Mouse (Mus musculus) layer of hippocampus, adult 8-10 months (tissue): ENCODE data around the gene Apol9a. TPM values are rescaled to one million over a fixed set of nuclear protein-coding genes. Genes with fewer than 3 reads are reported as not detected.
"Not testable (repeated sequence)": the region's sequence is repeated elsewhere in the genome, so short reads cannot be mapped to it uniquely, and the experiment has no call there.

Source experiments
- DNase-seq, 2 experiments: peaks; one replicate each; pipeline ENCODE4 v3.0.0; 2022; ENCODE audit warnings: low spot score in 2 of 2
- total RNA-seq, 4 experiments: library from RNA; stranded (reverse); gene quantifications; 2 replicates each; pipeline ENCODE4 v1.2.4; 2022

The Apol9a gene
- under 1 TPM in 1 of 4 experiments, not detected in 3; 0.32 TPM for total RNA-seq

DNA sequence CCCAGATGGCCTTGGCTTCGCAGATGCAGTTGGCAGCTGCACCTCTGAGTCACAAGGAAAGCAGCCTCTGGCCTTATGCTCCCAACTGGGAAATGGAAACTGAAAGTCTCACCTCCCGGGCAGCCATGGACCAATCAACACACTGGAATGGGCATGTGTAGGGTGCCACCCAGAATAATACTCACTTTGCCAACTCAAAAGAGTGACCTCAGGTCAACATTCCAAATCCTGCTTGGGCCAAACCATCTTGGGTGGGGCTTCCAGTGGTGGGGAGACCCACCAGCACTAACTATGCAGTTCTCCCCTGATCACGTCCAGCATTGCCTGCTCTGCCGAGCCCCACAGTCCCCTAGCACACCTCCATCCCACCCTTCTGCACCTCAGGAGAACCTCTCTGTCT is at the start of gene Apol9a:
Gene Apol9a (minus strand): TSS at position 101 of the 400 bp plus-strand sequence.
- not testable (repeated sequence) for DNase-seq

DNA sequence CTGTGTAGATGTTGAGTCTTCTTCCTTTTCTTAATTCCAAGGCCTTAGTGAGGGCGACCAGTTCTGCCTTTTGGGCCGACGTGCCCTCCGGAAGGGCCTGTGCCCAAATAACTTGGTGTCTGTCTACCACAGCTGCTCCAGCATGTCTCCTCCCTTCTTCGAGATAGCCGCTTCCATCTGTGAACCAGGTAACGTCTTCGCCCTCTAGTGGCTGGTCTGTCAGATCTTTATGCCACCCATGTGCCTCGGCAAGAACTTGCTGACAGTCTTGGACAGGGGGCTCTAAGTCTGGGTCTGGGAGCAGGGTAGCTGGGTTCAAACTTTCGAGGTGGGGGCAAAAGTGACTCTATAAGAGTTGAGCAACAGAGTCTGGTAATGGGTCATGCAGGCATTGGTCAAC is 39.0 kb upstream of the Apol9a start:
- DNase-seq = not testable (repeated sequence)

DNA sequence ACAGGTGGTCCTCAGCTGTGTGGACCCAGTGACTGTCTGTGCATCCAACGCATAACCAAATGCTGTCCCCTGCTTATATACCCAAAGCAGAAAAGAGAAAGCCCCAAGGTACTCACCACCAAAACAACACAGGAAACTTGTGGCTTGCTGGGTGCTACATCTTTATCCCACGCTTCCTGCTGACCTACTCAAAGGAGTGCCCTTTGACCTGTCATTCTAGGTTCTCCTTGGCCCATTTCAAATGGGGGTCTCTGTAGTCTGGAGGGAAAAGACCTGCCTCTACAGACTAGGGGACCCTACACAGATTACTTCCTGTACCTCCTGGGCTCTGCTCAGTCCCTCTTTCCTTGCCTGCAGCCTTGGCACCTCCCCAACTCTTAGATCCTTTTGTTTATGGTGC is 36.5 kb upstream of the Apol9a start, which contains the start of gene Apol7b:
Gene Apol7b (minus strand): TSS at position 101 of the 400 bp plus-strand sequence.
- DNase-seq = not testable (repeated sequence)

DNA sequence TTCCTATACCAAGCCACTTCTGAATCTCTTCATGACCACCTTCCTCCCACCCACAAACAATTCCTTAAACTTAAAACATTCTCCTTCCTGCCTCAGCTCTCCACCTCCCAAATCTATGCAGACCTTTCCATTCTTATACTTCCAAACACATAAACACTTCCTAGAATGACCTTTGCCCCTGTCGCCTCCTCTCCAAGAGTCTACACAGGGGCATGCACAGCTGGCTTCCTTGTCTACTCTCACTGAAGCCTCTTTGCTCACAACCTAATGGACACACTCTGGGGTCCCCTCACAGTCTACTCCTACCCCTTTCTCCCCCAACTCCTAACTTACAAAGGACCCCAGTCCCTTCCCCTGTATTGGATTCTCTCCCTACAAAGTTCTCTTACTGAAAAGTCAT is 34.7 kb upstream of the Apol9a start:
- not testable (repeated sequence) for DNase-seq

DNA sequence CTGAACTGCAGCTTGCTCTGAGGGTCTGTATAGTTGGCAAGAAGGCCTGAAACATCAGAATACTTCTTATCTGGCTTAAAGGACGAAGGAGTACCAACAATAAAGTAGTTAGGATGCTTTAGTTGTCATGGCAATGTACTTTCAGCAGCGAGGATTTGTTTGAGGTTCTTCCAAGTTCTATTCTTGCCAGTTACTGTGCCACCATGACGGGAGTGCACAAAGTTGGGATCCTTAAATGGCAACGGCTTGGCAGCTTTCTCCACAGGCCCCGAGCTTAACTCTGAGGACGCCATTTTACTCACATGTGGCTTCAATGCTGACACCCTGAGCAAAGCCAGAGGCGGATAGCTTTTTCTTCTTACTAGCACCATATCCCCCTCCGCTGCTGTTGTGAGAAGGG is 33.8 kb upstream of the Apol9a start:
- DNase-seq = peak; percentile 15 to 20

DNA sequence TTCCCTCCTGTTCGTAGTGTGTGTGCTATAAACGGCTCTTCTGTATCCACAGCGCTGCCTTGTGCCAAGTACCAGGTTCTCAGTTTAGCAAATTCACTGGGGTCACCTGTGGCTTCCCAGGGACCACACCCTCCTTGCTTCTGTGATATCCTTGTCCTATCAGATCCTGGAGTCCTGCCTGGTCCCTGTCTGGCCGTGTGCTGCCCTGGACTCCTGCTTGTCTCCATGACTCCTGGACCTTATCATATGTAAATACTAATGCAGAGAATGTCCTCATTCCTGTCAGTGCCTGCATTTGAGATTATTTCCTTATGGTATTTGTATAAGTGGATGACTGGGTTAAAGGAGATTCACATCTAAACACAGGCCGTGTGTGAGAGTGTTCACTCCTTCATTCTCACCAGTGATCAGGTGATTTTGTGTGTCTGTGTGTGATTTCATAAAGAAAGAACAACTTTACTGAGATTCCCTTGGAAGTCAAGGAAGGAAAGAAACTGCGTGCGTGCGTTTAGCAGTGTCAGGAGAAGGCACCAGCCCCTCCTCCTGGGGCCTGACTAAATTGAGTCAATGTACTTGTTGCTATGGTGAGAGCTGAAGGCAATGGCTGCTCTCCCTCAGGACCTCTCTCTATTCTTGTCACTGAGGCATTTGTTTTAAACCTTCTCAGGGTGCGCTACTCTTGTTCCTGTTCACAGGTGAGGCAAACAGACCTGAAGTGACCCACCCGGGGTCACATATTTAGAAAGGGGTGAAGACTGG is 17.9 kb upstream of the Apol9a start:
- DNase-seq = not testable (repeated sequence)

DNA sequence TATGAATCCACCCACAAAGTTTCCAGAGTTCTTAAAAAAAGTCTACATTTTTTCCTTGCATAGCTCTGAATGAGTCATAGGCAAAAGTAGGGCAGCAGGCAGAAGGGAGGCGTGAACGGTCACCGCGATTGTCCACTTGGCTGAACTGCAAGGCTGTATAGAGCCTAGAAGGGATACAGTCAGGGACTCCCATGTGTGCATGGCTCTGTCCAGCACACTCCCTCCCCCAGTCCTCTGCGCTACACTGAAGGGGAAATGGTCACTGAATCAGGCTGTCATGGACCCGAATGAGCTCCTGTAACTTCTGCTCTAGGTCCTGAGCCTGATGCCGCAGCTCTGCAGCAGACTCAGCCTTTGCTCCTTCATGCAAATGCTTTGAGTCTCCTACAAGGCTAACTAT is 12.0 kb upstream of the Apol9a start:
- not testable (repeated sequence) for DNase-seq

DNA sequence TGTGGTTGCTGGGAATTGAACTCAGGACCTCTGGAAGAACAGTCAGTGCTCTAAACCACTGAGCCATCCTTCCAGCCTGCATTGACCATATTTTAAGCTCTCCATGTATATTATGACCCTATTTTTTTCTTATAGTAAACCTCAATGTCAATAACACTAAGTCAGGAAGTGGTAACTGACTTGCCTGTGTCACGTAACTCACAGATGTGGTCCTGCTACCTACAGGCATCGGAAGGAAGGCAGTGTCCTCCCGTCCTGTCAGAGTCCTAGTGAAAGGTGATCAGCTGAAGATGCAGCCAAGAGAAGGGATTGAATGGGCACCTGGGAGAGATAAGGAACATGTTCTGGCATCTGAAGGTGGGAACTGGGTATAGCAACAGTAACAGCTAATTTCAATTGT is 8.7 kb upstream of the Apol9a start:
- not testable (repeated sequence) for DNase-seq

DNA sequence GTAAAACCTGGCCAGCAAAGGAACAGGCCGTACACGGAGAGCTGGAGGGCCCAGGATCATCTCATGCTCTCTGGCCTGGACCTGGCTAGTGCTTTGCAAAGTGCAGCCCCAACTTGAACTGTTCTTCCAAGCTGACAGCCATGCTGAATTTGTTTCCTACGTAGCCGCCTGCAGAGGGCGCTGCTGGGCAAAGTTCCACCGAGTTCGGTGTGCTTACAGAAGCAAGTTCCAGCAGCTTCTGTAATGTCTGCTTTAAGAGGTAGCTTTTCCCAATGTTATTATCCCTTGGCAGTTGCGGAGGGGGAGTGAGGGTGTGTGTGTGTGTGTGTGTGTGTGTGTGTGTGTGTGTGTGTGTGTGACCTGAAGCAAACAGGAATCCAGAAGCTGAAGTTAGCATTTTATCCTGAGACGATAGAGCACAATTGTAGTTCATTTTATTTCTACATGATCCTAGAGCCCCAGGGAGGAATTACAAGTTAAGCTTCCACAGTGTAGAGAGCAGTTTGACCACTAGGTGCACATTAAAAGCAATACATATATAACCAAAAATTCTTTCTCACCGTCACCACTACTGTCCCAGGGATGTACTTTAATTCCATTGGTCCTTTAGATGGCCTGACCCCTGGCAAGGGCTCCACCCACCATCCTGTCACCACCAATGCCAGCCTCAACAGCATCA is 5.9 kb upstream of the Apol9a start:
- DNase-seq = not testable (repeated sequence)

DNA sequence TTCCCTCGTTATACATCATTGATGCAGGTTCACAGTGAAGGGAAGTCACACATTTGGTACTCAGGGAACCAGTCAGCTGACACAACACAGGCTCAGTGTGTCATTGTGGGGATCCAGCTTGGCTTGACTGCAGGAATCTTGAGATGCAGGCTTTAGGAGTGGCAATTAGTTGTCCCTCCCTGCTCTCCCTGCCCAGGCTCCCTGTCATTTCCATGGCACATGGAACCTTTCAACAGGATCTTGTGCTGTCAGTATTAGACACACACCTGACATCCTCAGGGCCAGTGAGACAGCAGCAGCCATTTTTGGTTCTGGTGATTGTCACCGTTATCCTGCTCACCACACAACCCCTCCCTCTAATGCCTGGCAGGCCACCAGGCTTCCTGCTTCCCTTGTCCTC is 4.7 kb upstream of the Apol9a start:
- not testable (repeated sequence) for DNase-seq

DNA sequence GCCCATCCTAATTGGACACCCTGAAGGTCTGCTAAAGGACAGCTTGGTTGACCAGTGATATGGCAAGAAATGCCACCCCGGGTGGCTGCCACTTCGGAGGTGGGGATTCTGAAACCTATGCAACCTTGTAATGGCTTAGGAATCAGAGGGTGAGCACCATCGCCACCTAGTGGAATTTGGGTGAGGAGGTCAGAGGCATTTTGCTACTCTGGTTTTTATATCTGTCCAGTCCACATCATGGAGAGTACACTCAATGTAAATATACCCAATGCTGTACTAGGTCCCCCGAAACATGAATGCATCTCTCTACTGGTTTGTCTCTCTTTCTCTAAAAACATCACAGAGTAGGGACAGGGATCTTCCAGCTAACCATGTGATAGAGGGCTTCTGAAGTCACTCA is 1.8 kb upstream of the Apol9a start:
- DNase-seq = not testable (repeated sequence)

DNA sequence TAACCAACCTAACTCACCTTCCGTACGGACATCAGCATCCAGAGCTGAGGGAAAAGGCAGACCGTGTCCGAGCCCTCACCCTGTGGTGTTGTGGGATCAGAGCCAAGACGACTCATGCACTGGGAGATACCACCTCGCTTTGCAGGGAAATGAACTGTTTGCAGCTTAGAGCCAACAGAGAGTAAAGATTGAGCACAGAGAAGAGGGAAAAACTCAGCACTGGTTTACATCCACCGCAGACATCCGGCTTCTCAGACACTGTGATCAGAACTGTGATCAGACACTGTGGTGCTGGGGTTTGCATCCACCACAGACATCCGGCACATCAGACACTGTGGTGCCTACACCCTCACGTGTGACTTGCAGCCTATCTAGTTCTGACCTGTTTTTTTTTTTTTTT is 4.6 kb downstream of the Apol9a start:
- DNase-seq = not testable (repeated sequence)

DNA sequence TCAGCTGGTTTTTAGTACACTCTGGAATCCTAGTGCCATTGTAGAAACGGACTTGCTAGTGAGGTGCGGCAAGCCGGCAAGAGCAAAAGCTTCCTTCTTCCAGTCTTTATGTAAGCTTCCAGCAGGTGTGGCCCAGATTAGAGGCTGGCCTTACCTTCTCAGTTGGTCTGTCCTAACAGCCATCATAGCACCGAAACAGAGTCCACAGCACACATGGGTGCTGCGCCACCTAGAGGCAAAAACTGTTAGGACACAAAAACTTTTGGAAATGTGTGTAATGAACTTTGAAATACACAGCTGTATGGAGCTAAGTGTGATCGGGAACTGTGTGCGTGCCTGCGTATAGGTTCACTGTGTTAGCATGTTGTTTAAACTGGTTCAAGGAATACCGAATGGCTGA is 11.9 kb downstream of the Apol9a start, which contains the start of gene Apol7a:
Gene Apol7a (minus strand): TSS at position 84 of the 400 bp plus-strand sequence.
- DNase-seq = not testable (repeated sequence)

DNA sequence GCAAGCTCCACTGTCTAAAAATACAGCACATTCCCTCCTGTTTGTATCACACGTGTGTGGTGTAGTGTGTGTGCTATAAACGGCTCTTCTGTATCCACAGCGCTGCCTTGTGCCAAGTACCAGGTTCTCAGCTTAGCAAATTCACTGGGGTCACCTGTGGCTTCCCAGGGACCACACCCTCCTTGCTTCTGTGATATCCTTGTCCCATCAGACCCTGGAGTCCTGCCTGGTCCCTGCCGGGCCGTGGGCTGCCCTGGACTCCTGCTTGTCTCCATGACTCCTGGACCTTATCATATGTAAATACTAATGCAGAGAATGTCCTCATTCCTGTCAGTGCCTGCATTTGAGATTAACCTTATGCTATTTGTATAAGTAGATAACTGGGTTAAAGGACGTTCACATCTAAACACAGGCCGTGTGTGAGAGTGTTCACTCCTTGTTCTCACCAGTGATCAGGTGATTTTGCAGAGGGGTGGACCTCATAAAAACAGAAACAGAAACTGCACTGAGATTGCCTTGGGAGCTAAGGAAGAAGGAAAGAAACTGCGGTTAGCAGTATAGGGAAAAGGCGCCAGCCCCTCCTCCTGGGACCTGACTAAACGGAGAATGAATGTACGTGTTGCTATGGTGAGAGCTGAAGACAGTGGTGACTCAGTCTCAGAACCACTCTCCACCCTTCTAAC is 13.3 kb downstream of the Apol9a start:
- DNase-seq = not testable (repeated sequence)

DNA sequence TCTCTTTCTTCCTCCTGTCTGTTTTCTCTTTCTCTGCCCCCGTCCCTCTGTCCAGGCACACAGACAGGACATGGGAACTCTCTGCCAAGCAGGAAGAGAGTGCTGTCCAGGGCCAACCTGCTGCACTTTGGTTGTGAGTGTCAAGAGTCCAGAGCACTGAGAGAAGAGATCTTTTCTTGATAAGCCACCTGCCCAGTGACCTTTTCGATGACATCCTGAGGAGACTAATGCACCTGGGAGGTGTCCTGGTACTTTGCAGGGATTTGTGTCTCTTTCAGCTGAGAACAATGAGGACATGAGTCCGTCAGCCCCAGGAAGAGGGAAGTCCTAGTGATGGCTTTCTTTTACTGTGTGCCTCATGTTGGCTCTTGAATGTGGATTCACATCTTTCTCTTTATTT is 17.1 kb downstream of the Apol9a start:
- not testable (repeated sequence) for DNase-seq

DNA sequence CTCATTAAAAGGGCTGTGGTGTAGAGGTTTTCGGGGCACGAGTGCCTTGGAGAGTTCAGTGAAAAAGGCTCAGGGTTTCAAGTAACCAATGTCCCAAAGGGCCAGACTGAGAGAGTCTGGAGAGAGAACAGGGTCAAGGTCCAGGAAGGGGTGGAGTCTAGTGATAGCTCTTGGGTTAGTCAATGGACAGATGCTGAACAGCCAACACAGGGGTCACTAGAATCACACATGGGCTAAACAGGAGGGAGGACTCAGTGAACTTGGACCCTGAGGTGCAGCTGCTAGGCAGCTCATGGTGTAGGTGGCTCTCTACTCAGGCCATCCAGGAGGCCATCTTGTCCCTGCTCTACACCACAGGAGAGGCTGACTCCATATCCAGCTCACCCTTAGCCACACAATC is 23.5 kb downstream of the Apol9a start:
- no peak for DNase-seq

DNA sequence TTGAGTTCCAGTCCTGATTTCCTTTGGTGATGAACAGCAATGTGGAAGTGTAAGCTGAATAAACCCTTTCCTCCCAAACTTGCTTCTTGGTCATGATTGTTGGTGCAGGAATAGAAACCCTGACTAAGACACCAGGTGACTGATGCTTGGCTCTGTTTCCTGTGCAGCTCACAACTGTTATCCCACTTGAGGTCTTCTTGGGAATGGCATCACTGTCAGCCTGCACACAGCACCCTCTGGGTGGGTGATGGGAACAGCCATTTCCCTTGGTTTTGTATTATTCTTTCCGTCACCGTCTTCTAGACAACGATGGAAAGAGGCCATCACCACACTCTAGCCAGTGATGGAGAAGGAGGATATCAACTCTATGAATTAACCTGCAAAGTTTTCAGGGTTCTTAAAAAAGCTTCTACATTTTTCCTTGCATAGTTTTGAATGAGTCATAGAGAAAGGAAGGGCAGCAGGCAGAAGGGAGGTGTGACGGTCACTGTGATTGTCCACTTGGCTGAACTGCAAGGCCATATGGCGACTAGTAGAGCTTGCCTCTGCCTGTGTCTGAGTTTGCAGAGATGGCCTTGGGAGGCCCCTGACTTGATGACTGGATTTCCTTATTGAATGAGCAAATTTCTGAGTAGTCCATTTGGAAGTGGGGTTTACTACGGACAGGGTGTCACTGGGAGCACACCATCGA is 26.4 kb downstream of the Apol9a start:
- no peak for DNase-seq

DNA sequence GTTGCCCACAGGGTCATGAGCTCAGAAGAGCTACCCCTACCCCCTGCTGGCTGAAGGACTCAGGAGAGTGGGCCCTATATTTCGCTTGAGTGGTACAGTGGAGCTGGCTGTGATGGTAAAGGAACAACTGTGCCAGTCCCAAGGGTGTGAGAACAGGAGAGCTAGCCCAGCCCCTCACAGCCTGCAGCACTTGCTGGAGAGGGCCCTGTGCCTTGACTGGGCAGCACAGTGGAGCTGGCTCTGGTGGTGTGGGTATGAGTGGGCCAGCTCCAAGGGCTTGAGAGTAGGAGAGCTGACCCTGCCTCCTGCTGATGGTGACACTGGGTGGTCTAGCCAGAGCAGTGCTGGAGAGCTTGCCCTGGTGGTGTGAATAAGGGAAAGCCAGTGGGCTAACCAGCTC is 28.1 kb downstream of the Apol9a start:
- no peak for DNase-seq

DNA sequence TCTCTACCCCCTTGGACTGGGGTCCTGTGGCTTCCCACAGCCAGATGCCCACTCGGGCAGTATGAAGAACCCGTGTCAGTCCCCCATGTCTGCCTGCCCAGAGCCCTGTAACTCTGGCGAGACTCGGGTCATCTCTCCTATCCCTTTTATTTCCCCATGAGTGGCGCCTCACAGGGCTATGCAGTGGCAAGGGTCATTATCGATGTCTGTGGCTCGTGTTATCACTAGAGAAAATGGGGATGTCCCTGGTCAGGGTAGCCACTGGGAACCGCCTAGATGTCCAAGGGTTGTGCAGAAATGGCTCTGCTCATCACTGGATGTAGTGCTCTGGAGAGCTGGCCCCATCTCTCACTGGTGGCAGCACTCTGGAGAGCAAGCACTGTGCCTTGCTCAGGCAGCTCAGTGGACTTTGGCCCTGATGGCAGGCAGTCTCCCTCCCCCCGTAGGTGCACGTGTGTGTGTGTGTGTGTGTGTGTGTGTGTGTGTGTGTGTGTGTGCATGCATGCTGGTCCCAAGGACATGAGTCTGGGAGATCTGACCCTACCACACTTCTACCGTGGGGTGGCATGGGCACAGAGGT is 28.6 kb downstream of the Apol9a start:
- no peak for DNase-seq

DNA sequence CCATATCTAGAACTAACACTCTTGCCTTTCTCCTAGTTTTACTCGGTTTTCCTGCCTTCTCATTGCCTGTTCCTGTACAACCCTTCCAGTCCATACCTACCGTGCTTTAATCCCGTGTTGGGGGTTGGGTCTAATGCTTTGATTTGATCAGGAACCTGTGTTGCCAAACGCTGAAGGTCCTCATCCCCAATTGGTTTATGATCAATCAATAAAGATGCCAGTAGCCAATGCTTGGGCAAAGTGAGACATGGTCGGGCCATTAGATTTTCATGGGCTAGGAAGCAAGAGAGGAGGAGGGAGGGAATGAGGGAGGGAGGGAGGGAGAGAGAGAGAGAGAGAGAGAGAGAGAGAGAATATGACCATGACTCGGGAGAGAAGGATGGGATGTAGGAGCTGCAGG is 29.5 kb downstream of the Apol9a start:
- no peak for DNase-seq

DNA sequence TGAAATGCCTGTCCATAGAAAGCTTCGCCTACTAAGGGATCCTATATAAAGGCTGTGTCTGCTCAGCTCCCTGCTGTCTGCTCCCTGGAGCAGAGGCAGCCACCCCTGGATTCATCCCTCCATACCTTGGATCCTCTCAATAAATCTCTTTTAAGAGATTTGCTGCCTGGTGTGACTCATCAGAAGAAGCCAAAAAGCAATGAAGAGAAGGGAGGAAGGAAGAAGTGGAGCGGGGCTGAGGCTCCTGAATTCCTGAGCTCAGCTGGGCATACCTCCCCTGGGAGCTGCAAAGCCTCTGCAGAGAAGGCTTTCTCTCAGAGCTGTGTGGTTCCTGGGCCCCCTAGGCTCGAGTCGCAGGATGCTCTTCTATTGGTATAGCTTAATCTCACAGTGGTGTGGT is 31.0 kb downstream of the Apol9a start:
- DNase-seq = no peak
